Mouse (Mus musculus) forebrain, postnatal 0 days (tissue): ENCODE measurements at regions not wholly inside any gene's neighbourhood (a gene's known extent, or its start where the extent isn't known, plus 50 kb on each side); places are given as distances from the start of the nearest gene placed in this dataset.

Source experiments
- ATAC-seq: fragments of 200-750 bp; cut with Nextera tagmentation; 2 replicates; pipeline ENCODE4 v1.8.0; 2017; ENCODE audit warnings: mild to moderate bottlenecking, moderate library complexity
- DNase-seq: peaks from one replicate; pipeline ENCODE4 v3.0.0-alpha.2; 2015
- H3K27ac ChIP-seq: fragments of 300-500 bp; sonication (generic); 2 replicates; pipeline ENCODE4 v1.5.1; 2014; ENCODE audit warnings: low read depth, mild to moderate bottlenecking, antibody characterized with exemption, low read length, moderate library complexity, mixed read lengths
- H3K27me3 ChIP-seq: fragments of 300-500 bp; sonication (generic); 2 replicates; pipeline ENCODE4 v1.6.1; 2014; ENCODE audit warnings: mild to moderate bottlenecking, low read length, mixed read lengths; ENCODE audit not compliant: insufficient read depth
- H3K36me3 ChIP-seq: fragments of 300-500 bp; sonication (generic); 2 replicates; pipeline ENCODE4 v1.6.1; 2014; ENCODE audit warnings: mild to moderate bottlenecking, moderate library complexity; ENCODE audit not compliant: insufficient read depth
- H3K4me1 ChIP-seq: fragments of 300-500 bp; sonication (generic); 2 replicates; pipeline ENCODE4 v1.6.1; 2014; ENCODE audit warnings: antibody characterized with exemption; ENCODE audit not compliant: insufficient read depth
- H3K4me2 ChIP-seq: fragments of 300-500 bp; sonication (generic); 2 replicates; pipeline ENCODE4 v1.6.1; 2014; ENCODE audit warnings: low read depth, mild to moderate bottlenecking, moderate library complexity
- H3K4me3 ChIP-seq: fragments of 300-500 bp; sonication (generic); 2 replicates; pipeline ENCODE4 v1.5.1; 2014; ENCODE audit warnings: low read depth, low read length, mixed read lengths
- H3K9ac ChIP-seq: fragments of 300-500 bp; sonication (generic); 2 replicates; pipeline ENCODE4 v1.6.1; 2014; ENCODE audit warnings: mild to moderate bottlenecking
- H3K9me3 ChIP-seq: fragments of 300-500 bp; sonication (generic); 2 replicates; pipeline ENCODE4 v1.6.1; 2016; ENCODE audit warnings: low read length
- CTCF ChIP-seq: sonication (generic); IDR thresholded peaks from 2 replicates; pipeline ENCODE4 v1.5.1; 2016; ENCODE audit warnings: antibody characterized with exemption, control low read depth, low read depth
- WGBS: fragments of 180-500 bp; shearing (Covaris S2); extraction: QIAGEN DNeasy Blood & Tissue Kit; methylation state at CpG from one replicate; pipeline ENCODE4 v1.1.7; 2014; 5-methylcytosine and 5-hydroxymethylcytosine counted together

DNA sequence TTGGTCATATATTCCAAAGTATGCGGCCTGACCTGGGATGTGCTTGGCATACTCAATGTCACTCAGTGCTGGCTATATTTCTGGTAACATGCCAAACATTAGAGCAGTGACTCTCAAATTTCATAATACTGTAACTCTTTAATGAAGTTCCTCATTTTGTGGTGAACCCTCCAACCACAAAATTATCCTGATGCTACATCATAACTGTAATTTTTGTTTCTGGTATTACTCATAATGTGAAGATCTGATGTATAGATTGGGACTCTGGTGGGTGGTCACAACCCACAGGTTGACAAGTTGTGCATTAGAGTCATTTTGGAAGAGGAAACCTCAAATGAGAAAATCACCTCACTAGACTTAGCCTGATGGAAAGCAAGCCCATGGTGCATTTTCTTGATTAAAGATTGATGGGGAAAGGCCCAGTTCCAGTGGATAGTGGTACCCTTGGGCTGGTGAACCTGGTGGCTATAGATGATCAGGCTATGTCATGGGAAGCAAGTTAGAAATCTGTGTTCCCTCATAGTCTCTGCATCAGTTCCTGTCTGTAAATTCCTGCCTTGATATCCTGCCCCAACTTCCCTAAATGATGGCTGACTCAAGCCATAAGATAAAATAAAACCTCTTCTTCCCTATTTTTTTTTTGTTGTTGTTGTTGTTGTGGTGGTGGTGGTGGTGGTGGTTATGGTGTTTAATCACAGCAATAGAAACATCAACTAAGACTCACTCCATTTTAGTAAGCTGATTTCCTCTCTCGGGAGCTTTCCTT is 483.5 kb upstream of the Kif18a start:
- H3K27ac ChIP-seq: no peak overlapping the region
- H3K4me2 ChIP-seq: no peak overlapping the region
- H3K4me1 ChIP-seq: no peaks in the 10 kb centered on the region
- ATAC-seq: no peak
- 99% methylated on average over 2 of the region's 2 CpGs for WGBS
- DNase-seq: no peak
- H3K9me3 ChIP-seq: no peaks in the 10 kb centered on the region
- TF ChIP-seq CTCF: no peak
- H3K4me3 ChIP-seq: no peak overlapping the region
- no peak overlapping the region for H3K9ac ChIP-seq
- no peaks in the 10 kb centered on the region for H3K36me3 ChIP-seq
- H3K27me3 ChIP-seq: no peaks in the 10 kb centered on the region

GRCm38 (mm10) chr2:108812367-108812766 is 468.2 kb upstream of the Kif18a start:
- H3K4me1 ChIP-seq: no peaks in the 10 kb centered on the region
- no peaks in the 10 kb centered on the region for H3K36me3 ChIP-seq
- no peaks in the 10 kb centered on the region for H3K27me3 ChIP-seq
- no peak for DNase-seq
- H3K9me3 ChIP-seq: no peaks in the 10 kb centered on the region
- no peak overlapping the region for H3K9ac ChIP-seq
- no peak overlapping the region for H3K4me3 ChIP-seq
- no peak for ATAC-seq
- no peak overlapping the region for H3K27ac ChIP-seq
- TF ChIP-seq CTCF: no peak
- H3K4me2 ChIP-seq: no peak overlapping the region

DNA sequence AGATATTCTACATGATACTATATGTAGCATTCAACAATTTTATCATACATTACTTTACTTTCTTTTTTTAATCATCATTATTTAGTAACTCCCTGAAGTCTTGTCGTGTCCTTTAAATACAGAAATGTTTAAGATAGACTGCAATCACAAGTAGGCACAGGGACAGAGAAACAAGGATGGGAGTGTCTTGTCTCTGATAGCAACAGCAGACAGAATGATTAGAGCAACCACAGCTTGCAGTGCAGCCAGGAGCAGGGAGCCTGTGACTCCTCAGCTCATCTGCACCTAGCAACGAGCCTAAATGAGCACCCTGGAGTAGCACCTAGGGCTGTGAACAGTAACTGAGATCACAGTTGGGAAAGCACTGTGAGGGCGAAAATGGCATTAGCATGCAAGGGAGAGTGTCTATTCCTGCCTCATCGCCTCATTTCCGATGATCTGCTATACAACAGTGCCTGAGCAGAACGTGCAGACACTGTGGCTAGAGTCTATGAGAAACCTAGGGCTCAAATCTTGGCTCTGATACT is 467.4 kb upstream of the Kif18a start:
- no peak for ATAC-seq
- peak; percentile 1 for DNase-seq

GRCm38 (mm10) chr2:108816579-108816978 is 464.0 kb upstream of the Kif18a start:
- Histone ChIP-seq H3K4me3 (no peak overlapping the region), H3K4me1 (no peaks in the 10 kb centered on the region), H3K4me2 (no peak overlapping the region), H3K27ac (no peak overlapping the region), H3K9me3 (no peaks in the 10 kb centered on the region), H3K9ac (no peak overlapping the region), H3K27me3 (no peaks in the 10 kb centered on the region), H3K36me3 (no peaks in the 10 kb centered on the region)
- DNase-seq: no peak
- ATAC-seq: no peak
- no peak for TF ChIP-seq CTCF

More for the DNA sequence above, 467.4 kb upstream of the Kif18a start:
- Histone ChIP-seq H3K4me1 (no peaks in the 10 kb centered on the region), H3K9me3 (no peaks in the 10 kb centered on the region), H3K36me3 (no peaks in the 10 kb centered on the region), H3K27me3 (no peaks in the 10 kb centered on the region), H3K27ac (no peak overlapping the region), H3K9ac (no peak overlapping the region), H3K4me3 (no peak overlapping the region), H3K4me2 (no peak overlapping the region)
- WGBS: 59% methylated on average over 6 of the region's 6 CpGs
- TF ChIP-seq CTCF: no peak

DNA sequence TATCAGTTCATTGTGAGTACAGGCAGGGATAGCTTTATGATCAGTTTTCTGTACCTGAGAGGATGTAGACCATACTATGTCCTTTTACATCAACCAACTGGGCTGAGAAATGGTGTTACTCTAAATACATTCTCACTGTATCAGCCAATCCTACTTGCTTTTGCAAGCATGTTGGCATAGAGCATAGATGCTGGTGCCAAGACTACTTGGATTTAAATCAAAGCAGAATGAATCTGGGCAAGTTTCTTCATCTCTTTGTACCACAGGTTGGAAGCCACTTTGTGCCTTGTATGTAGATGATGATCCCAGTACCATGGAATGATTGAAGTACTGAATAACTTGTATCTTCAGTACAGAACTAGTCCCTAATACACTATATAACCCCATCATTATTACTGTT is 456.5 kb upstream of the Kif18a start:
- Histone ChIP-seq H3K4me2 (no peak overlapping the region), H3K27me3 (no peaks in the 10 kb centered on the region), H3K9ac (no peak overlapping the region), H3K9me3 (no peaks in the 10 kb centered on the region), H3K36me3 (no peaks in the 10 kb centered on the region), H3K4me1 (no peaks in the 10 kb centered on the region), H3K27ac (no peak overlapping the region), H3K4me3 (no peak overlapping the region)
- ATAC-seq (no peak), DNase-seq (peak; percentile 53)
- TF ChIP-seq CTCF: no peak

GRCm38 (mm10) chr2:108825981-108826380 is 454.6 kb upstream of the Kif18a start:
- H3K36me3 ChIP-seq: no peaks in the 10 kb centered on the region
- H3K4me2 ChIP-seq: no peak overlapping the region
- H3K27ac ChIP-seq: no peak overlapping the region
- 66% methylated on average over 5 of the region's 5 CpGs for WGBS
- DNase-seq: peak; percentile 21
- no peak for ATAC-seq
- H3K4me1 ChIP-seq: no peaks in the 10 kb centered on the region
- H3K27me3 ChIP-seq: no peaks in the 10 kb centered on the region
- H3K4me3 ChIP-seq: no peak overlapping the region
- H3K9me3 ChIP-seq: no peaks in the 10 kb centered on the region
- no peak for TF ChIP-seq CTCF
- no peak overlapping the region for H3K9ac ChIP-seq

DNA sequence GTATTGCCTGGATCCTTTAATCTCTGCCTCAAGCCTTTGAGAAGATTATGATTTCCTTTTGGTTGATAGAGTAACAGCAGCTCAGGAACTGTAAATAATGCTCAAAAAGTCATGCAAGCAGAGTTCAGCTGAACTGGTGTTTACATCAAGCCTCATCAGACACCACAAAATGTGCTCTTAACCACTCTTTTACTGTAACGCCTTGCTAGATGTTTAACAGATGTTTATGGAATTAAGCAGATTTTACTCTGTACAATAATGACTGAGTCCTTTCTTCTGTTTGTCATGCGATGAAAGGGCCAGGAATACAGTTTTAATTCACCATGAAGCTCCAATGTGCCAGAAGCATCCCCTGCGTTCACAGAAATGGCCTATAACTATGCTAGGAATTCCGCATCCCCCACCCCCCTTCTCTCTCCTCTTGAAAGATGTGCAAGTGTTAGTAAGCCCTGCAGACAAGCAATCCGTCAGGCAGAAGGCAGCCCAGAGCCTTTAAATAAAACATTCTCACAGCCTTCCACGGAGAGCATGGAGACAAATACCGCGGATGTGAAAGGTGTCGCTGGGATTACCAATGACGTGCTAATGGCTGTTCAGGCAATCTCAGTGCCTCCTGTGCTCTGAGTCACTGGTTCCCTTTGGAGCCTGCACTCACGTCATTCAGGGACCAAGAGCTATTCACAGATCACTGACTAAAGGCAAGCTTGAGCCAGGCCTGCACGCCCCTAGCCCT is 453.3 kb upstream of the Kif18a start:
- no peak overlapping the region for H3K27ac ChIP-seq
- ATAC-seq (peak; percentile 73), DNase-seq (peak; percentile 17)
- no peaks in the 10 kb centered on the region for H3K4me1 ChIP-seq
- H3K36me3 ChIP-seq: no peaks in the 10 kb centered on the region
- H3K9ac ChIP-seq: no peak overlapping the region
- no peaks in the 10 kb centered on the region for H3K9me3 ChIP-seq
- no peaks in the 10 kb centered on the region for H3K27me3 ChIP-seq
- no peak overlapping the region for H3K4me3 ChIP-seq
- no peak for TF ChIP-seq CTCF
- peak overlapping the region; percentile 20; the same call in 1 of the 2 replicates for H3K4me2 ChIP-seq
- 6% methylated on average over 12 of the region's 12 CpGs for WGBS
